ENCODE assay signal across 28 mouse cellular contexts in genomic region chr6:142245065-142245464, GRCm38 (mm10). TPM values are rescaled to one million over a fixed set of nuclear protein-coding genes. Genes with fewer than 3 reads are reported as not detected.
DNase-seq lines count a peak whose midpoint lies in the region; ATAC-seq lines count a peak whose summit lies in the region.
"Had no signal": no experiment of that assay in that cellular context is flagged by ENCODE, and none has a peak within 500 bp of the region (broad histone marks: within the 10 kb centered on the region; RNA-seq: fewer than 3 reads in every experiment).

No protein-coding gene starts in this region.

- WGBS in neural tube, embryonic 15.5 days, result 89% methylated on average over 5 of the region's 5 CpGs

- no peak for ATAC-seq in neural tube, embryonic 15.5 days (ENCODE audit: low FRiP score)
- ATAC-seq: activated CD4-positive, CD25-positive, alpha-beta regulatory T cell, adult 4 months; CD4-positive, CD25-positive, alpha-beta regulatory T cell, adult 4 months; Patski had no signal

- no peak overlapping the region for H3K9ac ChIP-seq in neural tube, embryonic 15.5 days (replicated peaks)

- H3K4me1 ChIP-seq in neural tube, embryonic 15.5 days, result no peaks in the 10 kb centered on the region

- no peak overlapping the region for H3K4me3 ChIP-seq in neural tube, embryonic 15.5 days (replicated peaks)

- H3K4me2 ChIP-seq in neural tube, embryonic 15.5 days, result no peak overlapping the region

- no peaks in the 10 kb centered on the region for H3K36me3 ChIP-seq in neural tube, embryonic 15.5 days
- H3K36me3 ChIP-seq: G1E had no signal

- H3K27ac ChIP-seq in neural tube, embryonic 15.5 days (replicated peaks), result no peak overlapping the region

- H3K9me3 ChIP-seq in neural tube, embryonic 15.5 days (replicated peaks), result no peaks in the 10 kb centered on the region
- H3K9me3 ChIP-seq: G1E had no signal

- no peaks in the 10 kb centered on the region for H3K27me3 ChIP-seq in neural tube, embryonic 15.5 days (replicated peaks)
- H3K27me3 ChIP-seq: CH12.LX, Patski had no signal

- peak; percentile 3 for DNase-seq in adrenal gland, postnatal 14 days
- DNase-seq in adrenal gland, postnatal 36 days, result no peak
- DNase-seq in ovary, postnatal 36 days (ENCODE audit: low spot score), result peak; percentile 3
- DNase-seq in ovary, postnatal 10 days (ENCODE audit: low spot score), result no peak
- DNase-seq in 3134 (ENCODE audit: extremely low read depth, insufficient read length, low spot score) (peak; percentile 26), ZHBTc4 (ENCODE audit: low read depth, low spot score) (peak; percentile 7)
- no peak for DNase-seq in urinary bladder, postnatal 25 days (ENCODE audit: low spot score)
- DNase-seq: adrenal gland, adult 2 months; adrenal gland, adult 8-10 months; adrenal gland, postnatal 10 days; adrenal gland, postnatal 25 days; B cell, adult 2 months; cerebellum, adult 11 months; cerebellum, adult 11-12 months; cerebellum, adult 18-20 months; cerebellum, adult 2 months; cerebellum, adult 8-10 months; cerebellum, adult 9-10 months had no signal

RNA-seq across cellular contexts. Expression of gene Slco1a6, which starts 36.7 kb away (rescaled TPM):
- total RNA-seq in adrenal gland, postnatal 14 days (2021), result not detected in 2 replicates
- total RNA-seq in adrenal gland, postnatal 36 days (2021), result under 1 TPM in 1 of 2 experiments, not detected in 1; 0.72 TPM
- polyA plus RNA-seq in neural tube, embryonic 15.5 days (2015; fragmentation: Nextera tagmentation; extraction: Ambion mirVana), result 0.51 and 0.77 TPM in 2 replicates
- total RNA-seq: adrenal gland, adult 18-20 months; adrenal gland, adult 2 months; adrenal gland, postnatal 25 days; CH12.LX; ES-E14; MEL had no signal
- polyA plus RNA-seq: adrenal gland, adult 2 months; C2C12; cerebellum, adult 2 months; G1E had no signal

RNA-seq across cellular contexts. Expression of gene Iapp, which starts 53.2 kb away (rescaled TPM):
- not detected in 2 replicates for total RNA-seq in adrenal gland, postnatal 14 days (2021)
- not detected for total RNA-seq in adrenal gland, postnatal 36 days (2021)
- polyA plus RNA-seq in neural tube, embryonic 15.5 days (2015; fragmentation: Nextera tagmentation; extraction: Ambion mirVana), result 0.19 and 0.52 TPM in 2 replicates
- total RNA-seq: adrenal gland, adult 18-20 months; adrenal gland, adult 2 months; adrenal gland, adult 8-10 months; adrenal gland, postnatal 10 days; adrenal gland, postnatal 25 days; CH12.LX; ES-E14; G1E; MEL had no signal
- polyA plus RNA-seq: activated CD4-positive, CD25-positive, alpha-beta regulatory T cell, adult 4 months; adrenal gland, adult 2 months; C2C12; CD4-positive, CD25-positive, alpha-beta regulatory T cell, adult 4 months; cerebellum, adult 2 months; G1E had no signal

Comparison
In these comparisons a context has a peak if more than half of its experiments do, and no peak if none do; other contexts are left out.
1. DNase-seq: peak in adrenal gland, postnatal 14 days (single experiment), ovary, postnatal 36 days (single experiment), 3134 (single experiment) and ZHBTc4 (single experiment); none in adrenal gland, postnatal 36 days (0 of 2), ovary, postnatal 10 days (single experiment) and urinary bladder, postnatal 25 days (single experiment).